Mouse (Mus musculus) limb, embryonic 10.5 days (tissue): ENCODE data around the gene Camk1g. TPM values are rescaled to one million over a fixed set of nuclear protein-coding genes. Genes with fewer than 3 reads are reported as not detected.

Source experiments
- DNase-seq: peaks from one replicate; pipeline ENCODE4 v3.0.0-alpha.2; 2017; ENCODE audit warnings: low spot score
- H3K27ac ChIP-seq: fragments of 300-500 bp; sonication (generic); 2 replicates; pipeline ENCODE4 v1.5.1; 2016; ENCODE audit warnings: mild to moderate bottlenecking
- H3K27me3 ChIP-seq: fragments of 300-500 bp; sonication (generic); 2 replicates; pipeline ENCODE4 v1.6.1; 2016; ENCODE audit warnings: low read depth, mild to moderate bottlenecking; ENCODE audit not compliant: poor library complexity, severe bottlenecking
- H3K36me3 ChIP-seq: fragments of 300-500 bp; sonication (generic); 2 replicates; pipeline ENCODE4 v1.6.1; 2016; ENCODE audit warnings: mild to moderate bottlenecking, moderate library complexity
- H3K4me1 ChIP-seq: fragments of 300-500 bp; sonication (generic); 2 replicates; pipeline ENCODE4 v1.6.1; 2016
- H3K4me3 ChIP-seq: fragments of 300-500 bp; sonication (generic); 2 replicates; pipeline ENCODE4 v1.5.1; 2016; ENCODE audit warnings: mild to moderate bottlenecking, moderate library complexity
- H3K9me3 ChIP-seq: fragments of 300-500 bp; sonication (generic); replicated peaks from 2 replicates; pipeline ENCODE4 v1.6.1; 2016; ENCODE audit warnings: mild to moderate bottlenecking
- WGBS: fragments of 180-500 bp; shearing (Covaris S2); methylation state at CpG from one replicate; pipeline ENCODE4 v1.1.7; 2016; 5-methylcytosine and 5-hydroxymethylcytosine counted together
- polyA plus RNA-seq: library from polyadenylated mRNA; unstranded; fragments of >200 nt; fragmentation: Nextera tagmentation; extraction: Ambion mirVana; gene quantifications from 2 replicates; pipeline ENCODE4 v1.2.1, GENCODE M21; 2016

The Camk1g gene
- polyA plus RNA-seq, 1 experiment from 2014 or later: 13.2 TPM

GRCm38 (mm10) chr1:193363801-193364231 is 6.3 kb downstream of the Camk1g start:
- H3K27ac ChIP-seq: no peak overlapping the region
- H3K36me3 ChIP-seq: no peaks in the 10 kb centered on the region; the same call in 1 of the 2 replicates
- no peaks in the 10 kb centered on the region for H3K27me3 ChIP-seq
- H3K4me3 ChIP-seq: no peak overlapping the region
- no peaks in the 10 kb centered on the region for H3K9me3 ChIP-seq
- 71% methylated on average over 5 of the region's 5 CpGs for WGBS
- DNase-seq: no peak
- H3K4me1 ChIP-seq: peaks cover 23% of the 10 kb centered on the region

DNA sequence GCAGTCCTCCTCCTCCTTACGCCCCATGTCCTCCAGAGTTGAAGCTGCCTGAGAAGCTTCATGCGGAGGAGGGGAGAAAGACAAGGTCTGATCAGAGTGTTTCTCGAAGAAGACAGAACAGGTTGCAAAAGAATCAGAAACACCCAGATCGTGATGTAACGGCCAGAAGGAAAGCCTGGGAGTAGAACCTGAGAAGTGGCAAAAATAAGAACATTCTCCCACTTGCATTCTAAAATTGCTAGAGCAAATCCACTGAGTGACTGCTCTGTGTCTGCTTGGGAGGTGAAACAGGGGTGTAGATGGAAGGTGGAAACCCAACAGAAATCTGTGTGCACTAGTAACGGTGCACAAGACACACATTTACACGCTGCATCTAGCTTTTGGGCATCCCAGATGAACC is 8.0 kb downstream of the Camk1g start:
- no peak for DNase-seq
- WGBS: 89% methylated on average over 7 of the region's 7 CpGs
- Histone ChIP-seq H3K27ac (no peak overlapping the region), H3K4me3 (no peak overlapping the region), H3K4me1 (peaks cover 13% of the 10 kb centered on the region), H3K36me3 (no peaks in the 10 kb centered on the region; the same call in 1 of the 2 replicates), H3K27me3 (no peaks in the 10 kb centered on the region), H3K9me3 (no peaks in the 10 kb centered on the region)

DNA sequence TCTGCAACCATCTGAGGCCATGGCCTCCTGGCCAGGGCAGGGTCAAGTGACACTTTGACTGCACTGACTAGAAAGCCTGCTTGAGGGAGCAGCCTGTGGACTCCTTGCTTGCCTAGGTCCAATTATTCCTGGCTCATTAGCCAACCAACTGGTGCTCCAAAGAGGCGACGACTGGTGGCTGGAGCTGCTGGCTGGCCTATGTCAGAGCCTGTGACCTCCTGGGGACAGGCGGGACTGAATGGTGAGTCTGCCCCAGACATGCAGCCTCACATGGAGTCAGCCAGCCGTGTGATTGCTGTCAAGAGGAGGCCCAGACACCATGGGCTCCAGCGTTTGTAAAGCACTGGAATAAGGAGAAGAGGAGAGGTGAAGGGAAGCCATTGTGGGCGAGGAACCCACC is 8.9 kb downstream of the Camk1g start:
- Histone ChIP-seq H3K4me3 (no peak overlapping the region), H3K27ac (peak overlapping the region; percentile 40; the same call in 1 of the 2 replicates), H3K9me3 (no peaks in the 10 kb centered on the region), H3K36me3 (no peaks in the 10 kb centered on the region; the same call in 1 of the 2 replicates), H3K4me1 (peaks cover 13% of the 10 kb centered on the region), H3K27me3 (no peaks in the 10 kb centered on the region)
- 46% methylated on average over 6 of the region's 6 CpGs for WGBS
- no peak for DNase-seq

DNA sequence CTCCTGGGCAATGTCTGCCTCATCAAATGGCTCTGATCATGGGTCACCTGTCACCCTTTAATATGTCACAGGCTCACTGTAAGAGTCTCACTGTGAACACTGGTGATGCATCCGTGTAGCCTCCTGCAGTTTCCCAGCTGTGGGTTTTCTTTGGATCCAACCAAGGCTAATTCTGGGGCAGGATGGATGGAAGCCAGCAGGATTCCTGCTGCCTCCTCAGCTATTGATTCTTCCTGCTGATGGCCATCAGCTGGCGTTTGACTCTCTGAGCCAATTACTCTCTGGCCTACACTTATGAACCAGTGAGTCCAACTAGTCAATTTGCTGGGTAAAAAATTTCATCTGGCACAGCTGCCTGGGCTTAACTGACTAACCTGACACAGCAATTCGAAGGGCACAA is 10.9 kb downstream of the Camk1g start:
- peaks cover 13% of the 10 kb centered on the region for H3K4me1 ChIP-seq
- H3K27ac ChIP-seq: no peak overlapping the region
- H3K4me3 ChIP-seq: no peak overlapping the region
- no peaks in the 10 kb centered on the region for H3K27me3 ChIP-seq
- DNase-seq: no peak
- H3K36me3 ChIP-seq: peaks cover 2% of the 10 kb centered on the region; the same call in 1 of the 2 replicates
- WGBS: 87% methylated on average over 3 of the region's 3 CpGs
- H3K9me3 ChIP-seq: no peaks in the 10 kb centered on the region

GRCm38 (mm10) chr1:193351583-193351982 is 18.5 kb downstream of the Camk1g start:
- Histone ChIP-seq H3K4me3 (no peak overlapping the region), H3K4me1 (no peaks in the 10 kb centered on the region), H3K27me3 (no peaks in the 10 kb centered on the region), H3K9me3 (no peaks in the 10 kb centered on the region), H3K36me3 (peaks cover 9% of the 10 kb centered on the region; the same call in 1 of the 2 replicates), H3K27ac (no peak overlapping the region)
- no peak for DNase-seq
- WGBS: 90% methylated on average over 3 of the region's 3 CpGs

- WGBS: 95% methylated on average over 2 of the region's 2 CpGs
- Histone ChIP-seq H3K4me3 (no peak overlapping the region), H3K36me3 (peaks cover 7% of the 10 kb centered on the region; the same call in 1 of the 2 replicates), H3K27ac (no peak overlapping the region), H3K9me3 (no peaks in the 10 kb centered on the region), H3K27me3 (no peaks in the 10 kb centered on the region), H3K4me1 (no peaks in the 10 kb centered on the region)
- DNase-seq: no peak
These were observed 19.6 kb downstream of the Camk1g start for GRCm38 (mm10) chr1:193350546-193350801.

- no peak overlapping the region for H3K4me3 ChIP-seq
- H3K9me3 ChIP-seq: no peaks in the 10 kb centered on the region
- H3K27me3 ChIP-seq: no peaks in the 10 kb centered on the region
- H3K36me3 ChIP-seq: peaks cover 7% of the 10 kb centered on the region; the same call in 1 of the 2 replicates
- WGBS: 82% methylated on average over 10 of the region's 10 CpGs
- no peak for DNase-seq
- H3K27ac ChIP-seq: no peak overlapping the region
- H3K4me1 ChIP-seq: no peaks in the 10 kb centered on the region
These were observed 20.2 kb downstream of the Camk1g start for GRCm38 (mm10) chr1:193349702-193350545.

DNA sequence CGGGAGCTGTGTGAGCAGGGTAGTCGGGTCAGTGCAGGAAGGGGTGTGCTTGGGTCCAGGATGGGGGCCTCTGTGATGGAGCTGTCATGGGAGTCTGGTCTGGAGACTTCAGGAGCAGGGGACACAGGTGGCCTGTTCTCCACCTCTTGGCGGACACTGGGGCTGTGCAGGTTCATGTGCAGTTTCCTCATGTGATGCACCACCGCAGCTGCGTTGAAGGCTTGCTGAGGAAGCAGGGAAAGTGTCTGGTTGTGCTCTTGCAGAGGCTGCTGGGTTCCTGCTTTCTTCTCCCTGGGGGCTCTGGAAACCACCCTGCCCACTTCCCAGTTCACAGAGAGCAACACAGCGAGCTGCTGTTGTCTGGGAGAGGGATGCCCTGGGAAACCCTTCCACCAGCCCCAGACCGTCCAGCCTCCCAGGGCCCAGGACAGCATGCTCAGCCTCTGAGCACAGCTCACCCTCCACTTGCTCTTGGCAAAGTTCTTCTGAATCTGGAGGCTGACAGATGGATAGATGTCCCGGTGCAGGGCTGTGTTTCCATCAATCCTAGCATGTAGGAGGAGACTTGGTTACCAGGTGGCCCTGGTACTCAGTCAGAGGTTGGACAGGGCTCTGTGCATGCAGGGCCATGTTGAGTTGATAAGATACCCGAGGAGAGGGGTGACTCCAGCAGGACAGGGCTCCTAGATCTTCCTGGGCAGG is 21.7 kb downstream of the Camk1g start:
- Histone ChIP-seq H3K36me3 (peaks cover 7% of the 10 kb centered on the region; the same call in 1 of the 2 replicates), H3K27me3 (no peaks in the 10 kb centered on the region), H3K4me1 (no peaks in the 10 kb centered on the region), H3K4me3 (no peak overlapping the region), H3K9me3 (no peaks in the 10 kb centered on the region), H3K27ac (peak overlapping the region; percentile 19; the same call in 1 of the 2 replicates)
- DNase-seq: no peak
- 83% methylated on average over 9 of the region's 9 CpGs for WGBS

DNA sequence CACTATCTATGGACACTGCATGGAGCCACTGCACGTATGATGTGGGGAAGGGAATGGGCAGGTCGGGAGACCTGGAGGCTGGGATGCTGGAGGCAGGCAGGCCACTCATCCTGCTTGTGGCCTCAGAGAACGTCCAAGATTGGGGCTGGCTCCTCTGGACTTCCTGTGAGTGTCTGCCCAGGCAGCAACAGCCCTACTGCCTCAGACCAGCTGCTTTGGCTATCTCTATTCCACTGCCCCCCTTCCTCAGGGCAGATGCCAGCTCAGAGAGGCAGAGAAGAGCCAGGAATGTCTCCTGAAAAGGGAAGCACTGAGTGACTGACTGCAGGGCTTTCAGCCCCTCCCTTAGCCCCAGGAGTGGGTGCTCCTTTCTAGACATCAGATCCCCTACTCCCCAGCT is 23.2 kb downstream of the Camk1g start:
- DNase-seq: no peak
- H3K27me3 ChIP-seq: no peaks in the 10 kb centered on the region
- no peak overlapping the region for H3K4me3 ChIP-seq
- no peaks in the 10 kb centered on the region for H3K4me1 ChIP-seq
- H3K36me3 ChIP-seq: peaks cover 2% of the 10 kb centered on the region; the same call in 1 of the 2 replicates
- no peak overlapping the region for H3K27ac ChIP-seq
- WGBS: 77% methylated on average over 3 of the region's 3 CpGs
- no peaks in the 10 kb centered on the region for H3K9me3 ChIP-seq

GRCm38 (mm10) chr1:193344976-193345375 is 25.1 kb downstream of the Camk1g start:
- DNase-seq: no peak
- 18% methylated on average over 2 of the region's 2 CpGs for WGBS
- Histone ChIP-seq H3K4me3 (no peak overlapping the region), H3K36me3 (peaks cover 2% of the 10 kb centered on the region; the same call in 1 of the 2 replicates), H3K27ac (no peak overlapping the region), H3K9me3 (no peaks in the 10 kb centered on the region), H3K4me1 (no peaks in the 10 kb centered on the region), H3K27me3 (no peaks in the 10 kb centered on the region)

DNA sequence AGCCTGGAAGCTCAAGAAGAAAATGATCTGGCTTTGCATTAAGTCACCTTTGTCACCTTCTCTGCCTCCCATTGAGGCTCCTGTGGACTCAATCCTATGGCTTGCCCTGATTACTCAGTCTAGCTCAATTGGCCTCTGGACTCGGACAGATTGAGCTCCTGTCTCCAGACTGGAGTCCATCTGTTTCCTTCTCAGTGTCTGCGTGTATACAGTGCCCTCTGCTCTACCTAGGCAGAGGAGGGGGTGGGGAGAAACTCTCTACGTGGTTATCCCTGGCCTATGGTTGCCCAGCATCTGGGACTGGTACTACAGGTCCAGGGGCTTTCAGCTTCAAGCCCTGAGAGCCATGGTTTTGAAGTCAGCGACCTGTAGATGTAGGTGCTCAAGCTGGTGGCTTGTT is 26.2 kb downstream of the Camk1g start:
- Histone ChIP-seq H3K27me3 (no peaks in the 10 kb centered on the region), H3K4me1 (no peaks in the 10 kb centered on the region), H3K4me3 (no peak overlapping the region), H3K36me3 (peaks cover 2% of the 10 kb centered on the region; the same call in 1 of the 2 replicates), H3K27ac (no peak overlapping the region), H3K9me3 (no peaks in the 10 kb centered on the region)
- no peak for DNase-seq
- 78% methylated on average over 4 of the region's 4 CpGs for WGBS

GRCm38 (mm10) chr1:193342198-193342946 is 27.7 kb downstream of the Camk1g start:
- Histone ChIP-seq H3K27ac (no peak overlapping the region), H3K4me3 (no peak overlapping the region), H3K36me3 (no peaks in the 10 kb centered on the region), H3K9me3 (no peaks in the 10 kb centered on the region), H3K27me3 (no peaks in the 10 kb centered on the region), H3K4me1 (0 out of 2 replicates have a peak, but pooled peaks cover 5% of the 10 kb centered on the region)
- WGBS: 88% methylated on average over 5 of the region's 5 CpGs
- DNase-seq: no peak
